Mouse (Mus musculus) T-cell, adult 2 months (primary cell): ENCODE measurements at regions not wholly inside any gene's neighbourhood (a gene's known extent, or its start where the extent isn't known, plus 50 kb on each side); places are given as distances from the start of the nearest gene placed in this dataset.

Experiments used
- DNase-seq: peaks from one replicate; pipeline ENCODE4 v3.0.0; 2022; ENCODE audit warnings: low spot score

- DNase-seq = no peak
Measured at GRCm38 (mm10) chr14:105950924-105951323, 54.3 kb upstream of the Spry2 start.

DNA sequence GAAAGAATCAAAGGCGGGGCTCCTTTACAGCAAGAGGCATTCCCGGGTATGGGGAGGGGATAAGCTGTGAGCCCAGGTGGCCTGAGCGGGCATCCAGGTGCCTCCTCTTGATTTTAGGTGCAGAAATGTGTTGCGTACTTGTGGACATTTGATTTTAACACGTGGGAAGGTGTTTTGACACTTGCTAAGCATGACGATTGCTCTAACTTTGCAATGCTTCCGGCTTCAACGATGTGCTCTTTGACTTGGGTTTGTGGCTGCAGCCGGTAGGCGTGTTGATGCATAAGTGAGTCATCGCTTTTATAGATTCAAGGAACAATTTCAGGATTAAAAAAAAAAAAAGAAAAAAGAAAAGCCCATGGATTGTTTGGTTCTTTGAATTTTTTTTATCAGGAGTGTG lies 58.5 kb upstream of the Spry2 start:
- DNase-seq = no peak

DNA sequence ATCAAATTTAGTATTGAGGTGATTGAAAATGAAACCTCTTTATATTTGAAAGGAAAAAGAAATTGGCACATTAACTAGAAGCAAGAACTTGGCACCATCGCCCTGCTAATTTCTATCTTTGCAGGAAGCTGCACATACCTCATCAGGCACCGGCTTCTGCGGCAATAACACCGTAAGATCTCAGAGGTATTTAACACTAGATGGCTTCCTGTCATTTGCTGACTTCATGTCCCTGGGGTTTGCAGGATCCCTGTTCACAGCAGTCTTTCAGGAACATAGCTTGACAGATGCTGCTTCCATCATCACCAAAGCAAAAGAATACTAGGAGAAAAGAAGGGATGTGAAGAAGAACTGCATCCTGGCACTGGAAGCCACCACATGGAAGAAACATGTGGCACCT lies 60.2 kb upstream of the Spry2 start:
- no peak for DNase-seq

DNA sequence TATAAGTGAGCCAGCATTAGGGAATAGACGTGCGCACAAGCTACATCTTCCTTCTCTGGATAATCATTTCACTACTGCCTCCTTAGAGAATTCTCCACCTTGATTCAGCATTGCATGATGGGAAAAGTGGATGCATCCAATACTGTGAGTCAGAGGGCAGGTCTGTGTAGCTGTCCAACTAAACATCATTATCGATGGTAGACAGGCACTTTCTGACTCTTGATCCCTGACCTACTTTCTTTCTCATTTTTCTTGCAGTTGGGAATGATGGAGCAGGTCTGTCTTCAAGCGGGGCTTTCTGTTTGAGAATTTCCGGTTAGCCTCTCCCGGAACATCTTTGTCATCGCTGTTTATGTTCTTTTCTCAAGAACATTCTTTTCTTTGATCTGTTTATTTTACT lies 61.4 kb upstream of the Spry2 start:
- no peak for DNase-seq

GRCm38 (mm10) chr14:105979544-105980323 lies 83.1 kb upstream of the Spry2 start:
- DNase-seq = no peak

DNA sequence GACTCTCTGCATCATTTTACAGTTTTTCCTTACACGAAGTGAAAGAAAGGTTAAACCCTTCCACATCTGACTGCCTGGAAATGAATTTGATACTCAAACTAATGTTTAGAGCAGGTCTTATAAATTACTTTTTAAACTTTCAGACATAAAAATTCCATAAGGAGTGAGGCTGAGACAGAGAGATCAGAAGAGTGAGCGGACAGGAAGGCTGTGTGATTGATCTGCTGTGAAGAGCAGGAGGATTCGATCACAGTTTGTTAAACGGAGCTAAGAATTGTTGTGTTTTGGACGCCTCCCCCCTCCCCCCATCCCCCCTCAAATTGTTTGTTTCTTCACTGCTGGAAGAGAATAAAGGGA lies 83.7 kb upstream of the Spry2 start:
- no peak for DNase-seq

DNA sequence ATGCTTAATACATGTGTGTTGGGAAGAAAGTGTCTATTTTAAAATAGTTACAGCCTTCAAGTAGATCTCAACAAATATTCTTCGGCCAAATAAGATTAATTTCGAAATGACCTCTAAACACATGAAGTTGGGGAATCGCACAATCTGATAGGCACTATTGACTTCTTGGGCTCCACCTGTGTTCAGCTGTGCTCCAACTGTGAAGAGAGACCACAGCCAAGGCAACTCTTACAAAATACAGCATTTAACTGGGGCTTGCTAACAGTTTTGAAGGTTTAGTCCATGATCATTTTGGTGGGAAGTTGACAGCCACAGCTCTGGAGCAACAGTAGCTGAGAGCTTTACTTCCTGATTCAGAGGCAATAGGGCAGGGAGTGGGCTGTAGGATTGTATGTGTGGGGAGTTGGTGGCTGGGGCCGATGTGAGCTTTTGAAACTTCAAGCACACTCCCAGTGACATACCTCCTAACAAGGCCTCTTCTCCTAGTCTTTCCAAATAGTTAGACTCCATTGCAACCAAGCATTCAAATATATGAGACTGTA lies 90.8 kb upstream of the Spry2 start:
- DNase-seq = no peak

DNA sequence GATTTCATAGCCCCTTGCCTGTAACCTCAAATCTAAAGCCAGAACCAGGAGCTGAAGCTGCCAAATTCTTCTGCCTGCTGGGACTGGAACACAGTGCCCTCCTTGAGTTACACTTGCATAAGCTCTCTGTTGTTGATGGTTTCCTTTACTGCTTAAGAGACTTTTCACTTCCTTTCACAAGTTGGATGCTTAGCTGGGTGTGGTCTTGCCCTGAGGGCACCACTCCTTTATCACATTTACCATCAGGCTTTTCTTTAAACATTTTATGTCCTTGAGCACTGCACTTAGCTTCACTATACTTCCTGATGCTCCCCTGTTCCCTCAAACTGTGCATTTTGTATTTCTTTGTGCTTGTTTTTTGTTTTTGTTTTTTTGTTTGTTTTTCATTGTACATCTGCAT lies 92.1 kb upstream of the Spry2 start:
- DNase-seq = no peak

GRCm38 (mm10) chr14:105993124-105993523 lies 96.5 kb upstream of the Spry2 start:
- DNase-seq = no peak

GRCm38 (mm10) chr14:105999801-106000200 lies 103.2 kb upstream of the Spry2 start:
- no peak for DNase-seq

DNA sequence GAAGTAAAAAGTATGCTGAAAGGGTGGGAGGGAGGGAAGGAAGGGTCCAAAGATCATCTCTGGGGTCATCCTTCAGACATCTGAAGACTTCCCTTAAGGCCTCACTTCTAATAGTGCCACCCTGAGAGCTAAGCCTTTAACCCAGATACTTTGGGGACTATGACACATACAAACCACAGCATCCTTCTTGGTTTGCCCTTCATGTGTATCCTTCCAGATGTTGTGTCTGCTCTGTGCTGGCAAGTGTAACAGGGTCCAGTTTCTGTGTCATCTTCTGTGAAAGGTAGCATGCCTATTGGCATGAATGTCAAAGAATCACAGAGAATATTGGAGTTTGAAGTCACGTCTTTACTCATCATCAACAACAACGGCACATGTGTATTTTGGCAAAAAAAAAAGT lies 98.2 kb upstream of the Trim52 start:
- no peak for DNase-seq

GRCm38 (mm10) chr14:106008951-106009350 lies 97.0 kb upstream of the Trim52 start:
- no peak for DNase-seq

DNA sequence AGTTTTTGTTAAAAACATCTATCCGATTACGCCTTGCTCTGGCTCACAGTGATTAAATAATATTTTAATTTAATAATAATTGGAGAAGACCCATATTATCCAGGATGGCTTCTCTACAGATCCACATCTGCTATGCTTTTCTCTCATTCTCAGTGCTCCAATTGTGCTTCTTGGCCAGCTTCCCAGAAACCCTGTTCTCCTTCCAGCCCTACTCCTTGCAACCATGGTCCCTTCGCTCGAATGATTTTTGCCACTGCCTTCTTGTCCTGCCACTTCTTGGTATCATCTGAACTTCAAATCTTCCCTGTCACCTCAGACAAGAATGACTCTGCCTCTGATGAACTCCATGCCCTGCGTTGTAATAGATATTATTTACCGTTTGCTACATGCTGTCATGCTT lies 95.0 kb upstream of the Trim52 start:
- DNase-seq = no peak

- DNase-seq = no peak
Measured at GRCm38 (mm10) chr14:106011991-106012427, 94.0 kb upstream of the Trim52 start.

DNA sequence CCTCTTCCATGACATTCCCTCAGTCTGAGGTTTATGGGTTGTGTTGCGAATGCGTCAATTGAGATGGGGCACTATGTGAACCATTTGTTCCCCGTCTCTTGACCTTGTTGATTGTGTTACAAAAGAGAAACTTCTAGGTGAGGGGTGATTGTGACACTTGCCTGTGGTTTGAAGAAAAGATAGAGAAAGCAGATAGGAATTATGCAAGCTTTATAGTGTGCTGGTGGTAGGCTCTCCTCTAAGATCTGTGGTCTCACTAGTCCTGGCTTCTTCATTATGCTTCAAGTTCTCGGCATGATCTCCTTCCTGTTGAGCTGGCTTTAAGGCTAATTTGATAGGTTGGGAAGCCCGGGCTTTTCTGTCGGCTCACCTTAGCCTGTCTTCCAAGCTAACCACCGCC lies 83.2 kb upstream of the Trim52 start:
- no peak for DNase-seq

GRCm38 (mm10) chr14:106026815-106027214 lies 79.2 kb upstream of the Trim52 start:
- DNase-seq = peak; percentile 12

DNA sequence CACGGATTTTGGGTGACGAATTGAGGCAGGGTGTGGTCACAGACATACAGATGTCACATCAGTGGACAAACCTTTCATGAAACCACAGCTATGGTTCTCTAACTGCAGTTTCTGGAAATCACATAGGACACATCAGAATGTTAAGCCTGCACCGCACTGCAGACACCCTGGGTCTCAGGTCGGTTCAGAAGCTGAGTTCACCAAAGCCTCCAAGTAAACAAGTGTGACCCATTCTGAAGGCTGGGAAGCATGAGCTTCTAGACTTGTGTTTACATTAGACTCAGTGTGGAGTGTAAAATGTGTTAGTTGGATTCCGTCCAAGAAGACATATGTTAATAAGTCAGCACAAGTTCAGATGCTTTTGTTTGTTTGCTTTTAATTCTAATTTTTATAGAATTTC lies 78.3 kb upstream of the Trim52 start:
- no peak for DNase-seq

DNA sequence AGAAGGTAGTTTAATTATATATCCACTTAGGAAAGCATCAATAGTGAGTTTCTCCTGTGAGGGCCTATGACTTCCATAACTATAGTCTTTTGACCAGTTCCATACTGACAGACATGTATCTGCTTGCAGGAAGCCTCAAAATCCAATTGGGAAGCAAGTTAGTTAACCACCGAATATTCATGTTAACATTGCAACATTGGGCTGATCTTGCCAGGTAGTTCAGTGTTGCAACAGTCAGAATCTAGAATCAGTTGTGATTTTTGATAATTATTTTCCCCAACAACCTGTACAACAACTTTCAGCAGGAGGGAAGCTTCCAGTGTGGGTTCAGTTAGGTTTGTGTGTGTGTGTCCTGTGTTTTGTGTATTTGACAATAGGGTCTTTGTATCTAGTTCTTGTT lies 74.9 kb upstream of the Trim52 start:
- DNase-seq = no peak

GRCm38 (mm10) chr14:106033793-106034192 lies 72.2 kb upstream of the Trim52 start:
- no peak for DNase-seq

GRCm38 (mm10) chr14:106034933-106035665 lies 70.9 kb upstream of the Trim52 start:
- DNase-seq = no peak

DNA sequence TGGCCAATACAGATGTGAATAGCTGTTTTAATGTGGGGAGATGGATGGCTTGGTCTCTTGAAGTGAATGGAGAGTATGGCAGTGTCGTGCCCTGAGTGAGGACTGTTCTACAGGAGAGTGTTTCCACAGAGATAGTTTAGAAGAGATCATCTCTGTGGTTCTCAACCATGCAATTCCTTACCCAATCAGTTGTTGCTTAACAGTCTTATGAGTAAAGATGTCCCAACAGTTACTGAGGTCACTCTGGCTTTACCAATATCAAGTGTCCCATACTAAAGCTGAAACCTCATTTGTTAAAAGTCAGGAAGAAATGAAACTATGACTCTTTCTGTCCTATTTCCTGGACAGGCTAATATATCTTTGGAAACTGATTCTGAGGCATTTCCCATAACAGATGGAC lies 61.7 kb upstream of the Trim52 start:
- DNase-seq = no peak

- DNase-seq = no peak
Measured at GRCm38 (mm10) chr14:106050231-106050630, 55.8 kb upstream of the Trim52 start.
